In genomic region chr1:82838469-82839295, GRCm38 (mm10) we compare ENCODE assay signal across 8 mouse cellular contexts. TPM values are rescaled to one million over a fixed set of nuclear protein-coding genes. Genes with fewer than 3 reads are reported as not detected.
DNase-seq lines count a peak whose midpoint lies in the region; ATAC-seq and TF ChIP-seq lines count a peak whose summit lies in the region.

No protein-coding gene starts in this region.

- intact Hi-C loops in gastrocnemius, adult 2 months (cut with DNase I), result loop anchor here (5.0 kb wide), 1 partner anchor 49 kb away; no protein-coding TSS in a partner anchor

- H3K4me2 ChIP-seq in forebrain, embryonic 13.5 days, result peak overlapping the region; percentile 88
- H3K4me2 ChIP-seq in liver, embryonic 11.5 days, result peak overlapping the region; percentile 90

- 0 out of 2 replicates have a peak, but pooled peaks cover 1% of the 10 kb centered on the region for H3K9me3 ChIP-seq in E14TG2a.4 (ENCODE audit: low read length)
- no peaks in the 10 kb centered on the region for H3K9me3 ChIP-seq in forebrain, embryonic 13.5 days (replicated peaks)
- no peaks in the 10 kb centered on the region for H3K9me3 ChIP-seq in liver, embryonic 11.5 days (ENCODE audit: control insufficient read depth, low read length)

- TF ChIP-seq CTCF in gastrocnemius, adult 2 months (IDR thresholded peaks at IDR 0.05), result no peak
- no peak; the same call in 1 of the 2 replicates for TF ChIP-seq CTCF in E14TG2a.4 (conservative IDR thresholded peaks at IDR 0.05; ENCODE audit: low read length)

- H3K27me3 ChIP-seq in E14TG2a.4 (ENCODE audit: insufficient read depth, low read length), result no peaks in the 10 kb centered on the region
- H3K27me3 ChIP-seq in forebrain, embryonic 13.5 days, result no peaks in the 10 kb centered on the region
- no peaks in the 10 kb centered on the region for H3K27me3 ChIP-seq in liver, embryonic 11.5 days (replicated peaks; ENCODE audit: control insufficient read depth, insufficient read depth, low read length)

- H3K9ac ChIP-seq in forebrain, embryonic 13.5 days, result peak overlapping the region; percentile 98
- H3K9ac ChIP-seq in liver, embryonic 11.5 days (ENCODE audit: low read depth, low read length), result peak overlapping the region; percentile 55

- H3K4me1 ChIP-seq in E14TG2a.4 (replicated peaks; ENCODE audit: low read depth, low read length), result peaks cover 62% of the 10 kb centered on the region
- peaks cover 27% of the 10 kb centered on the region for H3K4me1 ChIP-seq in forebrain, embryonic 13.5 days
- H3K4me1 ChIP-seq in liver, embryonic 11.5 days (replicated peaks; ENCODE audit: control insufficient read depth, insufficient read depth, low read length), result peaks cover 44% of the 10 kb centered on the region

- H3K36me3 ChIP-seq in E14TG2a.4 (ENCODE audit: insufficient read depth, low read length), result peaks cover 20% of the 10 kb centered on the region
- no peaks in the 10 kb centered on the region for H3K36me3 ChIP-seq in forebrain, embryonic 13.5 days (ENCODE audit: poor library complexity, severe bottlenecking)
- H3K36me3 ChIP-seq in liver, embryonic 11.5 days (ENCODE audit: control insufficient read depth, insufficient read depth, low read length), result peaks cover 2% of the 10 kb centered on the region; the same call in 1 of the 2 replicates

- peak overlapping the region; percentile 99 for H3K4me3 ChIP-seq in gastrocnemius, adult 2 months
- H3K4me3 ChIP-seq in E14TG2a.4 (replicated peaks; ENCODE audit: low read length), result peak overlapping the region; percentile 93
- H3K4me3 ChIP-seq in forebrain, embryonic 13.5 days, result peak overlapping the region; percentile 97
- H3K4me3 ChIP-seq in liver, embryonic 11.5 days (ENCODE audit: low read depth, low read length), result peak overlapping the region; percentile 99

- no peak for DNase-seq in gastrocnemius, adult 2 months
- DNase-seq in gastrocnemius, postnatal 10 days, result no peak
- DNase-seq in liver, embryonic 11.5 days (ENCODE audit: low spot score), result peak; percentile 26
- DNase-seq in urinary bladder, postnatal 14 days (ENCODE audit: low spot score), result no peak
- no peak for DNase-seq in layer of hippocampus, adult 9-10 months (ENCODE audit: low spot score)
- DNase-seq in kidney, postnatal 4 days, result no peak

- H3K27ac ChIP-seq in gastrocnemius, adult 2 months, result peak overlapping the region; percentile 91
- peak overlapping the region; percentile 31; the same call in 1 of the 2 replicates for H3K27ac ChIP-seq in forebrain, embryonic 13.5 days
- H3K27ac ChIP-seq in liver, embryonic 11.5 days (ENCODE audit: low read depth, low read length), result peak overlapping the region; percentile 89

- ATAC-seq in forebrain, embryonic 13.5 days, result peak; percentile 43; the same call in 1 of the 2 replicates
- no peak for ATAC-seq in liver, embryonic 11.5 days (replicated peaks; ENCODE audit: low FRiP score)

- whole genome bisulfite sequencing in forebrain, embryonic 13.5 days, result 31% methylated on average over 18 of the region's 18 CpGs
- 30% methylated on average over 18 of the region's 18 CpGs for WGBS in liver, embryonic 11.5 days

RNA-seq across cellular contexts. Expression of gene Agfg1, which starts 0.6 kb away (rescaled TPM):
- total RNA-seq in gastrocnemius, adult 2 months (2021), result 10 to 100 TPM; 24.6 to 27.7 TPM
- total RNA-seq in gastrocnemius, postnatal 10 days (2021), result 10 to 100 TPM; 27.0 to 29.4 TPM
- polyA plus RNA-seq in forebrain, embryonic 13.5 days (2015; fragmentation: Nextera tagmentation; extraction: Ambion mirVana), result 28.6 and 31.7 TPM in 2 replicates
- polyA plus RNA-seq in liver, embryonic 11.5 days (2014; fragmentation: Nextera tagmentation; extraction: Ambion mirVana), result 47.6 and 58.7 TPM in 2 replicates

Comparison
In these comparisons a context has a peak if more than half of its experiments do, and no peak if none do; other contexts are left out.
1. H3K27ac ChIP-seq: peak in every context shown above with its lines; median percentile 91 in gastrocnemius, adult 2 months; 89 in liver, embryonic 11.5 days; 31 in forebrain, embryonic 13.5 days.